Mouse (Mus musculus): ENCODE measurements around the gene Gm17655. TPM values are rescaled to one million over a fixed set of nuclear protein-coding genes. Genes with fewer than 3 reads are reported as not detected.
A peak's percentile ranks its signal among the peaks of the same experiment; 100 is the strongest.

Gm17655 gene
- polyA plus RNA-seq, 1 experiment from 2014 or later, result 6.8 TPM

GRCm38 (mm10) chr5:110103901-110104615 is 31.7 kb upstream of the Gm17655 start:
- DNase-seq (no peak), ATAC-seq (ENCODE audit: low FRiP score, low TSS enrichment) (no peak)
- H3K4me3 ChIP-seq (replicated peaks; ENCODE audit: low read depth, low read length), result no peak overlapping the region
- H3K27me3 ChIP-seq (ENCODE audit: control insufficient read depth, insufficient read depth, low read length), result 0 out of 2 replicates have a peak, but pooled peaks cover 5% of the 10 kb centered on the region
- WGBS, result 96% methylated on average over 27 of the region's 27 CpGs
- no peak overlapping the region for H3K9ac ChIP-seq (replicated peaks; ENCODE audit: low read length)
- H3K4me1 ChIP-seq (ENCODE audit: control insufficient read depth, insufficient read depth, low read length), result peaks cover 28% of the 10 kb centered on the region
- H3K36me3 ChIP-seq (ENCODE audit: control insufficient read depth, insufficient read depth, low read length), result peaks cover 41% of the 10 kb centered on the region
- no peak overlapping the region for H3K4me2 ChIP-seq (ENCODE audit: low read length)
- no peaks in the 10 kb centered on the region for H3K9me3 ChIP-seq (ENCODE audit: control insufficient read depth, low read length)
- H3K27ac ChIP-seq (replicated peaks; ENCODE audit: low read depth, low read length), result no peak overlapping the region

DNA sequence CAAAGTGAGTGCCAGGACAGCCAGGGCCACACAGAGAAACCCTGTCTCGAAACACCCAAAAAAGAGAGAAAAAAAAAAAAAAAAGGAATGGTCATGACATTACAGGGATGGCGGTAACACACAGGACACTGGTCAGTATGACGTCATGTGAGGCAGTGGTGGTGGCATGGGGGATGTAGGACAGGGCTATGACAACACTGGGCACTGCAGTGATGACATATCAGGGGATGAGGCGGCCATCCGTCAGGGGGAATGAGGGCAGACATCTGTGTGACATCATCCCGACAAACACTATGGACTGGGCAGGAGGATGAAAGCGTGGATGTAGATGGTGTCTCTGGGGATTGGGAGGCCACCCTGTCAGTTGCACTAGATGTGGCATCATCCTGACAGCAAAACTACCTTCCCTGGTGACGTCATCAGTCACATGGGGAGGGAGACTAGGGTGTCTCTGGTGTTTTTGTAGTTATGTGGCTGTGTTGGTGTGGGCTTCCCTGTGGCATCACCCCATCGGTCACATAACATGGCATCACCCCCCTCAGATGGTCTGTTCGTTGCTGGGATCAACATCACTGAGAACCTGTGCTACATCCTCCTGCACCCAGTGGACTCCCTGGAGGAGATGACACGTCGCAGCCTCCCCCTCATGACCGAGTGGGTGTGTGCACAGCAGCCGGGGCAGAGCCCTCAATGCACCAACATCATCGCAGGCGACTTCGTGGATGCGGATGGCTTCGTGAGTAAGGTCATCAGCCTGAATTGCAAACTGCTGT is 30.7 kb upstream of the Gm17655 start:
- ATAC-seq (ENCODE audit: low FRiP score, low TSS enrichment) (no peak), DNase-seq (no peak)
- Histone ChIP-seq H3K27me3 (ENCODE audit: control insufficient read depth, insufficient read depth, low read length) (0 out of 2 replicates have a peak, but pooled peaks cover 5% of the 10 kb centered on the region), H3K4me3 (replicated peaks; ENCODE audit: low read depth, low read length) (no peak overlapping the region), H3K9ac (replicated peaks; ENCODE audit: low read length) (no peak overlapping the region), H3K27ac (replicated peaks; ENCODE audit: low read depth, low read length) (no peak overlapping the region), H3K4me2 (ENCODE audit: low read length) (no peak overlapping the region), H3K9me3 (ENCODE audit: control insufficient read depth, low read length) (no peaks in the 10 kb centered on the region), H3K36me3 (ENCODE audit: control insufficient read depth, insufficient read depth, low read length) (peaks cover 41% of the 10 kb centered on the region), H3K4me1 (ENCODE audit: control insufficient read depth, insufficient read depth, low read length) (peaks cover 28% of the 10 kb centered on the region)
- WGBS, result 95% methylated on average over 19 of the region's 19 CpGs

- Histone ChIP-seq H3K4me3 (replicated peaks; ENCODE audit: low read depth, low read length) (no peak overlapping the region), H3K36me3 (ENCODE audit: control insufficient read depth, insufficient read depth, low read length) (peaks cover 41% of the 10 kb centered on the region), H3K4me2 (ENCODE audit: low read length) (no peak overlapping the region), H3K9me3 (ENCODE audit: control insufficient read depth, low read length) (no peaks in the 10 kb centered on the region), H3K27me3 (ENCODE audit: control insufficient read depth, insufficient read depth, low read length) (0 out of 2 replicates have a peak, but pooled peaks cover 5% of the 10 kb centered on the region), H3K27ac (replicated peaks; ENCODE audit: low read depth, low read length) (no peak overlapping the region), H3K4me1 (ENCODE audit: control insufficient read depth, insufficient read depth, low read length) (peaks cover 28% of the 10 kb centered on the region), H3K9ac (replicated peaks; ENCODE audit: low read length) (no peak overlapping the region)
- DNase-seq (no peak), ATAC-seq (ENCODE audit: low FRiP score, low TSS enrichment) (no peak)
- 93% methylated on average over 13 of the region's 13 CpGs for WGBS
Observed at GRCm38 (mm10) chr5:110102429-110102828, 30.1 kb upstream of the Gm17655 start.

- Histone ChIP-seq H3K4me2 (ENCODE audit: low read length) (peak overlapping the region; percentile 74), H3K36me3 (ENCODE audit: control insufficient read depth, insufficient read depth, low read length) (peaks cover 41% of the 10 kb centered on the region), H3K4me3 (replicated peaks; ENCODE audit: low read depth, low read length) (peak overlapping the region; percentile 36), H3K9ac (replicated peaks; ENCODE audit: low read length) (peak overlapping the region; percentile 45; the same call in 1 of the 2 replicates), H3K9me3 (ENCODE audit: control insufficient read depth, low read length) (no peaks in the 10 kb centered on the region), H3K27me3 (ENCODE audit: control insufficient read depth, insufficient read depth, low read length) (0 out of 2 replicates have a peak, but pooled peaks cover 5% of the 10 kb centered on the region), H3K4me1 (ENCODE audit: control insufficient read depth, insufficient read depth, low read length) (peaks cover 25% of the 10 kb centered on the region), H3K27ac (replicated peaks; ENCODE audit: low read depth, low read length) (no peak overlapping the region)
- 20% methylated on average over 34 of the region's 34 CpGs for WGBS
- peak; percentile 65 for ATAC-seq (ENCODE audit: low FRiP score, low TSS enrichment)
- DNase-seq, result peak; percentile 87
Observed at GRCm38 (mm10) chr5:110101716-110102347, 29.5 kb upstream of the Gm17655 start.

DNA sequence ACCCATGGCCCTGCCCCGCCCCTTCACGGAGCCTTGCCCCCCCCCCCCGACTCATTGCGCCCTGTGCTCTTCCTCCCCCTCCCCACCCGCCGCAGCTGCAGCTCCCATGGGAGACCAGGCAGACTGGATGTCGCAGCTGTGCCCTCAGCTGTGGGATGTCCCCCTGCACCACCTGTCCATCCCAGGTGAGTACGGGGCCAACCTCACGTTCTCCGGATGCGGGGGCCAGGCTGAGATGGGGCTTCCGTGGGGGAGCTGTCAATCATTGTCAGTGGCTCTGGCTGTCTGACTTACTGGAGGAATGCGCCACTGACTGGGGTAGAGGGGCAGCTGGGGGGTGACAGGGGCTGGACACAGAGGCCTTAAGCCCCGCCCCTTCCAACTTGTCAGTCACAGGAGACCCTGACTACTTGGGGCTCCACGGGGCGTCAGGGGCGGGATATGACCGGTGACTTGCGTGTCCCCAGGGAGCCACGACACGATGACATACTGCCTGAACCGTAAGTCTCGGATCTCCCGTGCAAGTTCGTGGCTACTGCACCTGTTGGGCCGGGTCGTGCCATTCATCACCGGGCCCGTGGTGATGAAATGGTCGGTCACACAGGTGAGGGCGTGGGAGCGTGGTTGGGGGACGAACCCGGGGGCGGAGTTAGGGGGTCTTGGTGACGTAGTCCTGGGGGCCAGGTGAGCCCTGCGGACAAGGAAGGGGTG is 28.8 kb upstream of the Gm17655 start:
- Histone ChIP-seq H3K9me3 (ENCODE audit: control insufficient read depth, low read length) (no peaks in the 10 kb centered on the region), H3K36me3 (ENCODE audit: control insufficient read depth, insufficient read depth, low read length) (peaks cover 35% of the 10 kb centered on the region), H3K9ac (replicated peaks; ENCODE audit: low read length) (peak overlapping the region; percentile 45), H3K4me2 (ENCODE audit: low read length) (peak overlapping the region; percentile 74), H3K27ac (replicated peaks; ENCODE audit: low read depth, low read length) (no peak overlapping the region), H3K27me3 (ENCODE audit: control insufficient read depth, insufficient read depth, low read length) (0 out of 2 replicates have a peak, but pooled peaks cover 5% of the 10 kb centered on the region), H3K4me3 (replicated peaks; ENCODE audit: low read depth, low read length) (peak overlapping the region; percentile 36), H3K4me1 (ENCODE audit: control insufficient read depth, insufficient read depth, low read length) (peaks cover 18% of the 10 kb centered on the region)
- ATAC-seq (ENCODE audit: low FRiP score, low TSS enrichment) (peak; percentile 35), DNase-seq (peak; percentile 62)
- WGBS, result 2% methylated on average over 32 of the region's 37 CpGs

GRCm38 (mm10) chr5:110099656-110100580 is 27.6 kb upstream of the Gm17655 start, which contains the start of gene Plcxd1:
Gene Plcxd1 (plus strand): TSS chr5:110099969.
- Histone ChIP-seq H3K4me2 (ENCODE audit: low read length) (peak within 1 kb of the TSS; percentile 74), H3K9me3 (ENCODE audit: control insufficient read depth, low read length) (no peaks in the 10 kb centered on the region), H3K27ac (replicated peaks; ENCODE audit: low read depth, low read length) (no peak within 1 kb of the TSS), H3K27me3 (ENCODE audit: control insufficient read depth, insufficient read depth, low read length) (0 out of 2 replicates have a peak, but pooled peaks cover 5% of the 10 kb centered on the region), H3K9ac (replicated peaks; ENCODE audit: low read length) (peak within 1 kb of the TSS; percentile 45; the same call in 1 of the 2 replicates), H3K4me1 (ENCODE audit: control insufficient read depth, insufficient read depth, low read length) (peaks cover 17% of the 10 kb centered on the region), H3K4me3 (replicated peaks; ENCODE audit: low read depth, low read length) (peak within 1 kb of the TSS; percentile 36), H3K36me3 (ENCODE audit: control insufficient read depth, insufficient read depth, low read length) (peaks cover 25% of the 10 kb centered on the region)
- DNase-seq, result peak; percentile 15
- 6% methylated on average over 25 of the region's 25 CpGs for WGBS
- ATAC-seq (ENCODE audit: low FRiP score, low TSS enrichment), result no peak; the same call in 1 of the 2 replicates

- Histone ChIP-seq H3K36me3 (ENCODE audit: control insufficient read depth, insufficient read depth, low read length) (peaks cover 16% of the 10 kb centered on the region), H3K4me1 (ENCODE audit: control insufficient read depth, insufficient read depth, low read length) (peaks cover 22% of the 10 kb centered on the region), H3K27ac (replicated peaks; ENCODE audit: low read depth, low read length) (no peak overlapping the region), H3K9me3 (ENCODE audit: control insufficient read depth, low read length) (no peaks in the 10 kb centered on the region), H3K27me3 (ENCODE audit: control insufficient read depth, insufficient read depth, low read length) (0 out of 2 replicates have a peak, but pooled peaks cover 5% of the 10 kb centered on the region), H3K9ac (replicated peaks; ENCODE audit: low read length) (no peak overlapping the region), H3K4me2 (ENCODE audit: low read length) (no peak overlapping the region), H3K4me3 (replicated peaks; ENCODE audit: low read depth, low read length) (no peak overlapping the region)
- 15% methylated on average over 1 of the region's 1 CpGs for WGBS
- no peak for DNase-seq
- no peak for ATAC-seq (ENCODE audit: low FRiP score, low TSS enrichment)
Observed at GRCm38 (mm10) chr5:110098991-110099477, 26.7 kb upstream of the Gm17655 start.
